Mouse (Mus musculus) embryonic fibroblast, embryonic 13.5 days (primary cell): ENCODE measurements around the gene St6gal1. TPM values are rescaled to one million over a fixed set of nuclear protein-coding genes. Genes with fewer than 3 reads are reported as not detected.

Experiments used
- H3K27ac ChIP-seq: 2 replicates; pipeline ENCODE4 v1.5.1; 2012; ENCODE audit warnings: low read length, control low read depth, inconsistent platforms; ENCODE audit not compliant: insufficient read depth
- H3K4me1 ChIP-seq: 2 replicates; pipeline ENCODE4 v1.6.1; 2011; ENCODE audit warnings: low read length; ENCODE audit not compliant: control insufficient read depth, insufficient read depth
- H3K4me3 ChIP-seq: 2 replicates; pipeline ENCODE4 v1.5.1; 2011; ENCODE audit warnings: mild to moderate bottlenecking, control low read depth, low read length; ENCODE audit not compliant: insufficient read depth
- CTCF ChIP-seq: IDR thresholded peaks from 2 replicates; pipeline ENCODE4 v1.5.1; 2011; ENCODE audit warnings: mild to moderate bottlenecking, control low read depth, low read length, moderate library complexity, borderline replicate concordance; ENCODE audit not compliant: insufficient read depth
- POLR2A ChIP-seq: IDR thresholded peaks from 2 replicates; pipeline ENCODE4 v1.6.1; 2011; ENCODE audit warnings: low read depth, mild to moderate bottlenecking, control low read depth, low read length, moderate library complexity
- polyA plus RNA-seq: library from polyadenylated mRNA; stranded (reverse); fragments of >200 nt; gene quantifications from 2 replicates; pipeline ENCODE4 v1.2.4, GENCODE M21; 2011; ENCODE audit warnings: low read depth; ENCODE audit not compliant: missing spikeins, insufficient read length

Gene St6gal1
- polyA plus RNA-seq, 1 experiment: 7.4 TPM

DNA sequence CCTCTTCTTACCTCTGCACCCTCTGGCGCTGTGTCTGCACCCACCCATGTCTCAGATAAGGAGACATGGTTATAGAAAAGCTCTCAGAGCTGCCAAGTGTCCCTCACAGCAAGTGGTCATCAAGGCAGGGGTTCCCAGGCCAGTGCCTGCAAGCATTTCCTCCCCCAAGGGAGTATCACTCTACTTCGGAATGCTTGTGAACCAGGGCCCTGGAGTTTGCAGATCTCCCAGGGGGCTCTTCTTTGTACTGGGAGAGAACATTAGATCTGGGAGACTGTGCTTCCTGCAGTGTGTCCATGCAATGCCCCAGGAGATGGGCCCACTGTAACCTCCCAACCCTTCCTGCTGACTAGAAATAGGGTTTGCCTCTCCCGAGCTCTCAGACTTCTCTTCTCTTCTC is 35.0 kb downstream of the St6gal1 start:
- no peaks in the 10 kb centered on the region for H3K4me1 ChIP-seq
- no peak for TF ChIP-seq CTCF
- TF ChIP-seq POLR2A: no peak
- H3K27ac ChIP-seq: no peak overlapping the region
- no peak overlapping the region for H3K4me3 ChIP-seq

DNA sequence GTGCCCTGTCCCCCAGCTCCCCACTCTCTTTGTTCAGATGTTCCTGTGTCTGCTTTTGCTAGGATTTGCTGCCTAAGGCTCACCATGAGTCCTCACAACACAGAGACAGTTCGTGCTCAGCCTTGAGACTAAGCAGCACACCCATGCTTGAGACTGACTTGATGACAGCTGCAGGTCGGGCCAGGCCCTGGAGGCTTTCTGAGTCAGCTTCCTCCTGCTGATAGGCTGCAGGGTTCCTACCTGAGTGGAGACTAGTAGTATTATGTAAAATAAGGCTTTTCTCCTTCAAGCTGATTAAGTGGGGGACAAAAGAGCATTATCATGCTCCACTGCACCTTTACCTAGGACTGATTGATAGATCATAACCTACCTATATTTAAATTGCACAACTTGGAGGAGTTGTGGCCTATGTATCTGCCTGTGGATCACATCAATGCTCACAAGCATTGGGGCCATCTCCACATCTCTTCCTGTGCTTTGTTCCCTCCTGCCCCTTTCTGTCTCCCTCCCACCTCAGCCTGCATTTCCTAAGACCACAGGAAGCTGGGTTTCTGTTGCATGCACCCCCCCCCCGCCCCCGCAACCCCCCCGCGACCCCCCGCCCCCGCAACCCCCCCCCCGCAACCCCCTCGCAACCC is 37.7 kb downstream of the St6gal1 start:
- H3K27ac ChIP-seq: no peak overlapping the region
- no peaks in the 10 kb centered on the region for H3K4me1 ChIP-seq
- no peak overlapping the region for H3K4me3 ChIP-seq
- TF ChIP-seq POLR2A: no peak
- TF ChIP-seq CTCF: no peak

DNA sequence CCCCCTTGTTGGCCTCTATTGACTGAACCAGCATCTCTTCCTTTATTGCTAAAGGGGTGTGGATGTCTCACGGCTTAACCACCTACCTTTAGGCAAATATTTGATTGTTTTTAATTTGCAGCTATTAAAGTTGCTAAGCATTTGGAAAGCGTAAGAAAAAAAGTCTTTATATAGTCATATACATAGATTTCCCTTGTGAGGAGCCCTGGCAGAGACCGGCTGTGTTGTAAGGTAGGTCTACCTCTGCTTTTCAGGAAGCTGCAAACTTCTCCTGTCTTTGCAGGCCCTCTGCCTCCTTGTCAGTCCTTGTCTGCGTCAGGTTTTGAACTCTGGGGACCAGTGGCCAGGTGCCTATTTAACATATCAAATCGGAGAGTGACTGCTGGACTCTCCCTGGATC is 38.3 kb downstream of the St6gal1 start:
- H3K27ac ChIP-seq: no peak overlapping the region
- H3K4me1 ChIP-seq: no peaks in the 10 kb centered on the region
- H3K4me3 ChIP-seq: no peak overlapping the region
- TF ChIP-seq CTCF: no peak
- no peak for TF ChIP-seq POLR2A

DNA sequence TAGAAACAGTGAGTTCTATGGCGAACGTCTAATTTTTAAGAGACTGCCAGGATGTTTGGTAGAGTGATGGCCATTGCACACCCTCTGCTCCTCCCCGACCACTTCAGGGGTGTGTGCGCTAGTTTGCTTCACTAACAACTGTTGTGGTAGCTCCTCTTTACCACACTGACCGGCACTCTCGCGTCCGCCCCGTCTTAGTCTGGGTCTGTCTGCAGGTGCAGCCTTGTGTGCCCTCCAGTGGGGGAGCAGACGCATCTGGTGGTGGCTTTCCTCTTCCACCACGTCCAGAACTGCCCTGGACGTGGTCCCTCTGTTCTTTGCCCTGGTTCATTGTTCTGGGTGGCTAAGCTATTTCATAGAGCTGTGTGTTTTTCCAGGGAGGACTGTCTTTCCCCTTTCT is 40.5 kb downstream of the St6gal1 start:
- TF ChIP-seq CTCF (no peak), POLR2A (no peak)
- Histone ChIP-seq H3K4me3 (no peak overlapping the region), H3K27ac (no peak overlapping the region), H3K4me1 (no peaks in the 10 kb centered on the region; the same call in 1 of the 2 replicates)

DNA sequence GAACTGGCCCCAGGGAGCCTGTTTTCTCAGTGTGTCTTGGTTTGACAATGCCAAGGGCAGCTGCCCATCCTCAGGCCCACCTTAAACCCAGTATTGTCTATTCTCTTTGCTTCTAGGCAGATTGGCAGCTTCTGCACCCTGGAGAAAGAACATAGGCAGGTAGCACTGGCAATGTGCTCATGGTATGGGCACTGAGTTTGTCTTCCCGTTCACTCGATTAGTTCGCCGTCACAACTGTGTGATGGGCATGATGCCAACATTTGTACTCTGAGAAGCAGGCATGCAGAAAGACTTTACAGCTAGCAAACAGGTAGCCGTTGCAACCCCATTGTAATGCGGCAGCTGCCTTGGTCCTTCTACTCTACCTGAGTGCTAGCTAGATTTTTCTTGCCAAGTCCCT is 40.9 kb downstream of the St6gal1 start:
- Histone ChIP-seq H3K27ac (no peak overlapping the region), H3K4me1 (peaks cover 2% of the 10 kb centered on the region; the same call in 1 of the 2 replicates), H3K4me3 (no peak overlapping the region)
- TF ChIP-seq CTCF: no peak
- no peak for TF ChIP-seq POLR2A

DNA sequence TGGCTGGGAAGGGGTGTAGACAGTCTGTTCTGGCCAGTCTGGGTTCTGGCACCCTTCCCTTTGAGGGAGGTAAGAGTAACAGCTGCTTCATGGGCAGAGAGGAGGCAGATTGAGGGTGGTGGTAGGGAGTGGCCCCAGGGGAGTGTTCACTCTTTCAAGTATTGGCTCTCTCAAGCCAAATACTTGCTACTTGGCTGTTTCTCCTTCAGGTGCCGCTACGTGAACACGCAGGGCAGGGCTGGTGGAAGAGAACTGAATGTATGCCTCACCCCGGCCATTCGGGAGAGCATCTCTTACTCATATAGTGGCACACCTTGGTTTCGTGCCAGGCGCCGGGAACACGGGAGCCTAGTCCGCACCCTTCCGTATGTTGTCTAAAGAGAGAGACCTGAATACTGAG is 41.8 kb downstream of the St6gal1 start:
- Histone ChIP-seq H3K4me1 (peaks cover 8% of the 10 kb centered on the region), H3K27ac (no peak overlapping the region), H3K4me3 (no peak overlapping the region)
- TF ChIP-seq CTCF (no peak), POLR2A (no peak)

DNA sequence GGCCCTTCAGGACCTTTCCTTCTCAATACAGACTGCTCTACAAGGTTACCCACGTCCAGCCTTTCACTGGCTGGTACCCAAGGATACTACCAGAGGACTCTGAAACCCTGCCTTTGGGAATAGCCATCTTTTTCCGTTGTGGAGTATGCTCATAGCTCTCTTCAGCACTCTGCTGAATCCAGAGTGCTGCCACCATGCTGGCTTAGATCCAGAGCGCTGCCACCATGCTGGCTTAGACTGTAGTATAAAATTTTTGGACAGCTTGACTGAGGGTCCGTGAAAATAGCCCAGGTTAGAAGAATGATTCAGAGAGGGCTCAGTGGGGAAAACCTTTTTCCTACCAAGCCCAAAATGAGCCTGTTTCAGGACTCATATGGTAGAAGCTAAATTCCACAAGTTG is 42.4 kb downstream of the St6gal1 start:
- no peak overlapping the region for H3K27ac ChIP-seq
- peaks cover 9% of the 10 kb centered on the region for H3K4me1 ChIP-seq
- TF ChIP-seq CTCF (no peak), POLR2A (no peak)
- H3K4me3 ChIP-seq: no peak overlapping the region

DNA sequence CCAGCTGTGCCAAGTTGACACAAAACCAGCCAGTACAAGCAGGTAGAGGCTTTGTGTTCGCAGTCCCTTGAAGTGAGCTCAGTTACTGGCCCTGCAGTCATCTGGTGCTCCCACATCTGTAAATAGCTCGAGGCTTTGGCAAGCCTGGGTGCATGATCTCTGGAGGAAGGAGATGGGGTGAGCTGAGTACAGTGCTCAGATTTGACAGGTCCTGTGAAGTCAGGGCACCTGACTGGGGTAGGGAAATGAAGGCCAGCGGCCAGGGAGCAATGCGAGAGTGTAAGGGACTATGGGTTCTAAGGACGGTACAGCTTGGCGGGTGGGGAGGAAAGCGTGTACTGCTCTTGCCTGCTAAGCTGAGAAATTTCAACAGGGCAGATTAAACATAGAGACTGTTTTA is 43.7 kb downstream of the St6gal1 start:
- TF ChIP-seq CTCF (no peak), POLR2A (no peak)
- peaks cover 17% of the 10 kb centered on the region for H3K4me1 ChIP-seq
- no peak overlapping the region for H3K4me3 ChIP-seq
- no peak overlapping the region for H3K27ac ChIP-seq

DNA sequence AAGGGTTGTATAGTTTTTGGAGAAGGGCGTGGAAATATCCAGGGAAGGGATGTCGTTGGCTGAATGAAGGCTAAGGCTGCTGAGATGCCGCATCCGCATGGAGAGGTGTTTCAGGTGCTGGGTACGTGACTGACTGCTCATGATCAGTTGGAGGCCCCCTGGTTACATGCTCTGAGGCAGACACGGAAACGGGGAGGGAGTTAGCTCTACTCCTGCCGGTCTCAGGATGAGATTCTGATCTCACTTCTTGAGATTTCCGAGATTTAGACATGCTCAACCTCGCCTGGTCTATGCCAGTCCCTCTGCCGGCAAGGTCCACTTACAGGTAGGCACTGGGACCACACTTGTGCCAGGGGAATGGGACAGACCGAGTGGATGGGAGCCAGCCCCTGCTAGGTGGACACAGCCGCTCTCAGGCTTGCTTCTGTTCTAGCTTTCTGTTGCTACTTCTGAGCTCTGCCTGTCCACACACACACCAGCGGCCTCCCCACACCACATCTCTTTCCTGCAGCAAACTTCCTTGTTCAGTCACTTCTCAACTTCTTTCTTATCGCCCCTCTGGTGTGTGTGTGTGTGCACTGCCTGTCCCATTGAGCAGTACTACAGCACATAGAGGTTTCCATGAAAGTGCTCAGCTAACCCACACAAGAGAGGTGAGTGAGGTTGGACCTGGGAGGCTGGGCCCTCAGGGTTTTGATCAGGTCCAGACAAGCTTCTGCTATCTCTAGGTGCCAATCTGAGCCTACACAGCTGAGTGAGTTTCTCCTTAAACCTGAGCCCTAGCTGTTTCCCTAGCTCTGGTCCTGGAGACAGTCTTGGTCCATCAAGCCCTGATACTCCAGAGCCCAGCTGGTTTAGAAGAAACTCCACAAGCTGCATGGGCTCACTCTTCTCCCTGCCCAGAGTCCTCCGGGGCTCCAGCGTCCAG is 44.8 kb downstream of the St6gal1 start:
- no peak for TF ChIP-seq POLR2A
- TF ChIP-seq CTCF: no peak
- Histone ChIP-seq H3K27ac (no peak overlapping the region), H3K4me1 (peaks cover 20% of the 10 kb centered on the region), H3K4me3 (no peak overlapping the region)

DNA sequence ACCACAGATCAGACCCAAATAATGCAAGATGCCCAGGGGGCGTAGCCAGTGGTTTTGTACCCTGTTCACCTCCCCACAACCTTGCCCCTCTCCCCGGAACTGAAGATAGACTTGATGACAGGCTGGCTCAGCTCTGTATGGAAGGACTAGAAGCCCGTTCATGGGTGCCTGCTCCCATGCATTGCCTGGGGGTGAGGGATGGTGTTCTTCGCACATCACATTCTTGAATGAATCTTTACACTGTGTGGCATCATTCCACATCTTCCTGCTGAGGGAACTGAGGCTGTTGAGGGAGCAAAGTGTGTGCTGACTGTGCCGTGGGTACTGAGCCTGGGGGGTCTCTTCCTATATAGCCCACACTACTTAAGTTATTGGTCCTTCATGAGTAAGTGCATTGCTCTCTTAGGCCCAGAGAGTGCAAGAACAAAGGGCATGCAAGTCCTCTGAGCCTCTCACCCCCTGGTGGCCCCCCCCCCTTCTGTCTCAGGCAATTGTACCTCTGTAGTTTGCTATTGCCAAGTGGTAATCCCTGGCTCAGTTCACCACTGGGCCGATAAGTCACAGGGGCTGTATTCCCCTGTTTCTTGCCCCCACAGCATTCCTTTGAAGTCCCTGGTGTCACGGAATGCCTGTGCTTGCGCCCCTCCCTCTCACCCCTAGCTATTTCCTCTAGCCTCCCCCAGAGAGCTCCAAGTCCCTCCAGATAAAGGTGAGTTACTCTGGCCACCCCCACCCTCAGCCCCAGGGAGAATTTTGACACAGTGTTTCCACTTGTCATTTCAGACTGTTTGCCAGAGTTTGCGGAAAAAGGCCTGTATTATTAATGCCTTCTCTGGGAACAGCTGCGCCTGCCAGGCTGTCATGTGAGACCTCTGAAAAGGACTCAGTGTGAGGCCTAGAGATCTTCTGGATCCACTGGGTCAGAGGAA is 45.7 kb downstream of the St6gal1 start:
- no peak for TF ChIP-seq CTCF
- TF ChIP-seq POLR2A: no peak

DNA sequence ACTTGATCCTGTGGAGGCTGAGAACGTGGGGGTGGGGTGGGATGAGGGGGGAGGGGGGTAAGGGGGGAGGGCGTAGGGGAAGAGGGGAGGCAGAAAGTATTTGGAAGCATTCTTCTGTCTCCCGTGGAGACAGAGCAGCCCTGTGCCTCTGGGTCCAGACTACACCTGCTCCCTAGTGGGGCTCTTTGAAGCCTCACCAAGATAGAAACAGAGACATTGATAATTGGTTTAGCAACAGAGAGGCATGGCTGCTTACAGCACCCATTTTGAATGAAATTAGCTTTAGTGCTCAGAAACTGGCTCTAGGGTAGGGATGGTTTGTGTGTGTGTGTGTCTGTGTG is 46.3 kb downstream of the St6gal1 start:
- peaks cover 22% of the 10 kb centered on the region for H3K4me1 ChIP-seq
- TF ChIP-seq POLR2A: no peak
- no peak for TF ChIP-seq CTCF
- no peak overlapping the region for H3K4me3 ChIP-seq
- no peak overlapping the region; the same call in 1 of the 2 replicates for H3K27ac ChIP-seq

More for the DNA sequence above, 45.7 kb downstream of the St6gal1 start:
- H3K4me1 ChIP-seq: peaks cover 22% of the 10 kb centered on the region
- H3K4me3 ChIP-seq: no peak overlapping the region
- H3K27ac ChIP-seq: no peak overlapping the region
